ENCODE assay signal across 15 mouse cellular contexts in the genomic region with DNA sequence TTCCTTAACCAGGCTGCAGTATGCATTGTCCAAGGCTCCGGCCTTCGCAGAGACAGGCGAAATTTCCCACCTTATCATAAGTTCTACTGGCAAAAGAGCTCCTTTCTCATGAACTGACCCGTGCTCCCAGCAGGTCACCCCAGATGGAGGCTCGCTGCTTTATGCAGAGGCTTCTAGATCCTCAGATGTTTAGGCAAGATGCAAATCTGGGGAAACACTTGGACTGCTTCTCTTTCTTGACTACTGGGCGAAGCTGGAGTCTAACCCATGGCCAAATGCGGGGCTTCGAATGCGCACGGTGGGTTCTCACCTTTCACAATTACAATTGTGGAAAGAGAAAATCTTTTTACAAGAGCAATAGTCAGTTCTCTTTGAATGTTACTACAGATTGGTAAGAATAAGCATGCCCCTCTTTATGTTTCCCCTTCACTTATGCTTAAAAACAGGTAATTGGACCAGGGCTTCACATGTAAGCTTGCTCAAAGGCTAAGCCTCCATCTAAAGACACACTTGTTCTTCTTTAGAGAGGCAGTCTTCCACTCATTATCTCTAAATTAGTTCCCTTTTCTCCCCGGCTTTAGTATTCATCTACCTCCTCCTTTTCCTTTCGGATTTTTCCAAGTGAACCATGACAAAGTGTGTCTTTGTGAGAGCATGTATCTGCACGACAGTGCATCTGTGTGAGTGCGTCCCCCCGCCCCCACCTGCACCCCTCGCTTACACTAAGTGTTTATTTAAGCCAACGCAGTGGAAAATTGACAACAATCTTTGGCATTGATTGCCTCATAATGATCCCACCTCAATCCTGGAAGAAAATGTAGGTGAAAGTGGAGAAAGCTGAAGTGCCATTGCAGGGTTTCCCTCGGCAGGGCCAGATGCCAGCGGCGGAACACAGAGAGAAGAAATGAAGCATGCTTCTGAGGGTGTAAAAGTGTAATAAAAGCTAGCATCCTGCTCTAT. TPM values are rescaled to one million over a fixed set of nuclear protein-coding genes. Genes with fewer than 3 reads are reported as not detected.
DNase-seq lines count a peak whose midpoint lies in the region; ATAC-seq and TF ChIP-seq lines count a peak whose summit lies in the region.
"Had no signal": no experiment of that assay in that cellular context is flagged by ENCODE, and none has a peak within 500 bp of the region (broad histone marks: within the 10 kb centered on the region; RNA-seq: fewer than 3 reads in every experiment).

No protein-coding gene starts in this region.

- ATAC-seq in forebrain, postnatal 0 days = peak; percentile 51
- peak; percentile 39; the same call in 1 of the 2 replicates for ATAC-seq in midbrain, embryonic 16.5 days
- ATAC-seq: intestine, embryonic 15.5 days had no signal

- H3K4me1 ChIP-seq in MEL (ENCODE audit: control insufficient read depth in 1 of 2, insufficient read depth in 2 of 2, low read length in 2 of 2) = peaks cover 7 to 13% of the 10 kb centered on the region in 2 experiments
- H3K4me1 ChIP-seq in forebrain, postnatal 0 days (ENCODE audit: insufficient read depth) = no peaks in the 10 kb centered on the region
- no peaks in the 10 kb centered on the region for H3K4me1 ChIP-seq in midbrain, embryonic 16.5 days (ENCODE audit: control insufficient read depth, insufficient read depth, low read length)
- H3K4me1 ChIP-seq: embryonic facial prominence, embryonic 12.5 days; intestine, embryonic 15.5 days had no signal

- DNase-seq in embryo, embryonic 11 days = peak; percentile 6
- DNase-seq in embryo, embryonic 9.5 days (ENCODE audit: extremely low spot score) = no peak
- peak; percentile 22 for DNase-seq in MEL (ENCODE audit: low read depth, low spot score)
- peak; percentile 20 for DNase-seq in forebrain, postnatal 0 days
- no peak for DNase-seq in cerebellum, adult 9-10 months
- no peak for DNase-seq in adrenal gland, postnatal 25 days
- no peak for DNase-seq in lung, postnatal 4 days
- DNase-seq: cerebellum, adult 11-12 months; heart, adult 11 months; kidney, postnatal 25 days; lung, adult 18-20 months had no signal

- H3K79me2 ChIP-seq in MEL (ENCODE audit: control insufficient read depth, insufficient read depth, low read length, poor library complexity) = no peaks in the 10 kb centered on the region

- no peak overlapping the region for H3K27ac ChIP-seq in MEL (ENCODE audit: control insufficient read depth, low read depth, low read length)
- no peak overlapping the region for H3K27ac ChIP-seq in forebrain, postnatal 0 days (ENCODE audit: low read depth, low read length)
- H3K27ac ChIP-seq in midbrain, embryonic 16.5 days (ENCODE audit: low read length) = no peak overlapping the region
- H3K27ac ChIP-seq: embryonic facial prominence, embryonic 12.5 days; intestine, embryonic 15.5 days had no signal

- no peak overlapping the region for H3K4me3 ChIP-seq in MEL (ENCODE audit: control insufficient read depth in 1 of 2, insufficient read depth in 1 of 2, low read depth in 2 of 2, low read length in 2 of 2)
- H3K4me3 ChIP-seq in forebrain, postnatal 0 days (ENCODE audit: low read depth, low read length) = peak overlapping the region; percentile 14; the same call in 1 of the 2 replicates
- no peak overlapping the region for H3K4me3 ChIP-seq in midbrain, embryonic 16.5 days (ENCODE audit: low read depth, low read length)
- H3K4me3 ChIP-seq: embryonic facial prominence, embryonic 12.5 days; intestine, embryonic 15.5 days had no signal

- TF ChIP-seq CTCF in MEL (IDR thresholded peaks at IDR 0.05 in 2 of 3, conservative IDR thresholded peaks at IDR 0.05 in 1 of 3; ENCODE audit: control insufficient read depth in 1 of 3, insufficient read depth in 1 of 3, low read depth in 2 of 3, low read length in 3 of 3, poor library complexity in 1 of 3, severe bottlenecking in 1 of 3) = no peak
- no peak for TF ChIP-seq CTCF in forebrain, postnatal 0 days (IDR thresholded peaks at IDR 0.05; ENCODE audit: low read depth)

- H3K36me3 ChIP-seq in MEL (ENCODE audit: control insufficient read depth in 1 of 2, insufficient read depth in 2 of 2, low read length in 2 of 2) = peaks cover 0 to 24% of the 10 kb centered on the region in 2 experiments; a peak in 2 of 4 replicates
- H3K36me3 ChIP-seq in forebrain, postnatal 0 days (ENCODE audit: insufficient read depth) = no peaks in the 10 kb centered on the region
- no peaks in the 10 kb centered on the region for H3K36me3 ChIP-seq in midbrain, embryonic 16.5 days (ENCODE audit: control insufficient read depth, insufficient read depth, low read length)
- H3K36me3 ChIP-seq: embryonic facial prominence, embryonic 12.5 days; intestine, embryonic 15.5 days had no signal

- TF ChIP-seq RAD21 in MEL (IDR thresholded peaks at IDR 0.05; ENCODE audit: low read depth, low read length) = no peak

- WGBS in forebrain, postnatal 0 days = 19% methylated on average over 20 of the region's 20 CpGs
- WGBS in midbrain, embryonic 16.5 days = 38% methylated on average over 20 of the region's 20 CpGs

- TF ChIP-seq EP300 in MEL (IDR thresholded peaks at IDR 0.05; ENCODE audit: low read depth in 1 of 2, low read length in 2 of 2) = no peak

- no peaks in the 10 kb centered on the region for H3K9me3 ChIP-seq in MEL (replicated peaks; ENCODE audit: insufficient read depth, low read length)
- H3K9me3 ChIP-seq in forebrain, postnatal 0 days (ENCODE audit: low read length) = no peaks in the 10 kb centered on the region
- no peaks in the 10 kb centered on the region for H3K9me3 ChIP-seq in midbrain, embryonic 16.5 days (replicated peaks; ENCODE audit: control insufficient read depth, low read length, poor library complexity, severe bottlenecking)
- H3K9me3 ChIP-seq: embryonic facial prominence, embryonic 12.5 days; intestine, embryonic 15.5 days had no signal

- H3K9ac ChIP-seq in MEL (ENCODE audit: control insufficient read depth, low read depth, low read length, poor library complexity, severe bottlenecking) = no peak overlapping the region
- H3K9ac ChIP-seq in forebrain, postnatal 0 days = no peak overlapping the region
- H3K9ac ChIP-seq in midbrain, embryonic 16.5 days (ENCODE audit: low read depth, low read length) = no peak overlapping the region; the same call in 1 of the 2 replicates
- H3K9ac ChIP-seq: embryonic facial prominence, embryonic 12.5 days; intestine, embryonic 15.5 days had no signal

- no peaks in the 10 kb centered on the region for H3K27me3 ChIP-seq in MEL (ENCODE audit: control insufficient read depth in 1 of 2, insufficient read depth in 2 of 2, low read length in 2 of 2)
- no peaks in the 10 kb centered on the region for H3K27me3 ChIP-seq in forebrain, postnatal 0 days (ENCODE audit: insufficient read depth, low read length)
- no peaks in the 10 kb centered on the region for H3K27me3 ChIP-seq in midbrain, embryonic 16.5 days (ENCODE audit: control insufficient read depth, insufficient read depth, low read depth, low read length)
- H3K27me3 ChIP-seq: embryonic facial prominence, embryonic 12.5 days; intestine, embryonic 15.5 days had no signal

- H3K4me2 ChIP-seq in forebrain, postnatal 0 days (ENCODE audit: low read depth) = peak overlapping the region; percentile 30
- H3K4me2 ChIP-seq in midbrain, embryonic 16.5 days (ENCODE audit: low read length) = peak overlapping the region; percentile 39
- H3K4me2 ChIP-seq: embryonic facial prominence, embryonic 12.5 days; intestine, embryonic 15.5 days had no signal

- TF ChIP-seq POLR2A in MEL (IDR thresholded peaks at IDR 0.05; ENCODE audit: control insufficient read depth in 1 of 2, insufficient read depth in 1 of 2, low read depth in 1 of 2, low read length in 2 of 2, poor library complexity in 1 of 2) = no peak

TF ChIP-seq in MEL, 35 proteins besides CTCF, POLR2A, EP300 and RAD21:
- TF ChIP-seq MAFK (IDR thresholded peaks at IDR 0.05; ENCODE audit: borderline replicate concordance, low read depth, low read length) = no peak
- TF ChIP-seq USF1 (IDR thresholded peaks at IDR 0.05; ENCODE audit: low read depth, low read length) = no peak
- TF ChIP-seq ZMIZ1 (IDR thresholded peaks at IDR 0.05; ENCODE audit: low read depth, low read length) = no peak
- TF ChIP-seq NRF1 (IDR thresholded peaks at IDR 0.05; ENCODE audit: insufficient read depth, low read depth, low read length, poor library complexity, severe bottlenecking) = no peak
- no peak for TF ChIP-seq MEF2A (IDR thresholded peaks at IDR 0.05; ENCODE audit: extremely low read depth, insufficient replicate concordance, low read depth, low read length, poor library complexity, severe bottlenecking)
- TF ChIP-seq JUND (IDR thresholded peaks at IDR 0.05; ENCODE audit: low read depth, low read length) = no peak
- no peak for TF ChIP-seq MYC (IDR thresholded peaks at IDR 0.05; ENCODE audit: low read depth, low read length)
- TF ChIP-seq CHD2 (IDR thresholded peaks at IDR 0.05; ENCODE audit: low read length) = no peak
- no peak for TF ChIP-seq NELFE (IDR thresholded peaks at IDR 0.05; ENCODE audit: low read depth, low read length)
- TF ChIP-seq ETS1 (IDR thresholded peaks at IDR 0.05; ENCODE audit: low read depth, low read length) = no peak
- no peak for TF ChIP-seq TBP (IDR thresholded peaks at IDR 0.05; ENCODE audit: low read depth, low read length)
- no peak for TF ChIP-seq TAL1 (IDR thresholded peaks at IDR 0.05; ENCODE audit: low read length)
- no peak for TF ChIP-seq TCF12 (IDR thresholded peaks at IDR 0.05; ENCODE audit: low read depth, low read length)
- no peak for TF ChIP-seq CHD1 (IDR thresholded peaks at IDR 0.05; ENCODE audit: low read depth, low read length)
- TF ChIP-seq MAZ (IDR thresholded peaks at IDR 0.05; ENCODE audit: low read depth, low read length) = no peak
- TF ChIP-seq ZNF384 (IDR thresholded peaks at IDR 0.05; ENCODE audit: low read depth, low read length) = no peak
- TF ChIP-seq SIN3A (IDR thresholded peaks at IDR 0.05; ENCODE audit: low read length) = no peak
- TF ChIP-seq HCFC1 (IDR thresholded peaks at IDR 0.05; ENCODE audit: low read depth, low read length) = no peak
- TF ChIP-seq POLR2AphosphoS2 (IDR thresholded peaks at IDR 0.05; ENCODE audit: low read length) = no peak

RNA-seq across cellular contexts. Expression of a gene that starts 28.6 kb away (rescaled TPM):
- total RNA-seq in MEL (2012; rRNA removed) = not detected in 2 replicates
- under 1 TPM in 1 of 2 experiments, not detected in 1; 0.08 TPM for polyA plus RNA-seq in MEL (2012; ENCODE audit: insufficient read depth in 1 of 2, insufficient read length in 2 of 2, low read depth in 1 of 2, low replicate concordance in 2 of 2, missing spikeins in 1 of 2)
- total RNA-seq in forebrain, postnatal 0 days (2014; rRNA removed) = 1.3 and 1.5 TPM in 2 replicates
- 0.18 and 0.19 TPM in 2 replicates for polyA plus RNA-seq in forebrain, postnatal 0 days (2015; fragmentation: Nextera tagmentation; extraction: Ambion mirVana)
- 0.20 and 0.42 TPM in 2 replicates for polyA plus RNA-seq in midbrain, embryonic 16.5 days (2015; fragmentation: Nextera tagmentation; extraction: Ambion mirVana)
- 0.58 and 0.71 TPM in 2 replicates for total RNA-seq in adrenal gland, postnatal 25 days (2021)
- total RNA-seq: megakaryocyte progenitor cell, adult 5-6 weeks had no signal

Comparison
In these comparisons a context has a peak if more than half of its experiments do, and no peak if none do; other contexts are left out.
1. DNase-seq: peak in embryo, embryonic 11 days (single experiment), MEL (single experiment) and forebrain, postnatal 0 days (single experiment); none in embryo, embryonic 9.5 days (single experiment), cerebellum, adult 9-10 months (single experiment), adrenal gland, postnatal 25 days (single experiment) and lung, postnatal 4 days (0 of 2).